Mouse (Mus musculus): ENCODE results near the gene Zfp451. TPM values are rescaled to one million over a fixed set of nuclear protein-coding genes. Genes with fewer than 3 reads are reported as not detected.

Zfp451 gene
- total and polyA plus RNA-seq, 2 experiments from 2014 or later: 29.1 to 67.2 TPM

- H3K27me3 ChIP-seq (ENCODE audit: insufficient read depth, low read length): no peaks in the 10 kb centered on the region
- ATAC-seq: no peak
- no peak for TF ChIP-seq CTCF (IDR thresholded peaks at IDR 0.05; ENCODE audit: low read depth)
- no peaks in the 10 kb centered on the region for H3K9me3 ChIP-seq (ENCODE audit: low read length)
- H3K4me1 ChIP-seq (ENCODE audit: insufficient read depth): peaks cover 9% of the 10 kb centered on the region; the same call in 1 of the 2 replicates
- peak overlapping the region; percentile 87; the same call in 1 of the 2 replicates for H3K9ac ChIP-seq
- 61% methylated on average over 7 of the region's 7 CpGs for WGBS
- no peak for DNase-seq
- H3K36me3 ChIP-seq (ENCODE audit: insufficient read depth): peaks cover 31% of the 10 kb centered on the region
- peak overlapping the region; percentile 57 for H3K4me2 ChIP-seq (ENCODE audit: low read depth)
- H3K27ac ChIP-seq (ENCODE audit: low read depth, low read length): no peak overlapping the region
- peak overlapping the region; percentile 75 for H3K4me3 ChIP-seq (ENCODE audit: low read depth, low read length)
Observed at GRCm38 (mm10) chr1:33721020-33721419, 93.4 kb downstream of the Zfp451 start.

- WGBS: under 1% methylated on average over 41 of the region's 41 CpGs
- Histone ChIP-seq H3K4me3 (ENCODE audit: low read depth, low read length) (peak overlapping the region; percentile 75), H3K9me3 (ENCODE audit: low read length) (no peaks in the 10 kb centered on the region), H3K9ac (peak overlapping the region; percentile 87), H3K4me1 (ENCODE audit: insufficient read depth) (peaks cover 9% of the 10 kb centered on the region; the same call in 1 of the 2 replicates), H3K36me3 (ENCODE audit: insufficient read depth) (peaks cover 23% of the 10 kb centered on the region), H3K27me3 (ENCODE audit: insufficient read depth, low read length) (no peaks in the 10 kb centered on the region), H3K4me2 (ENCODE audit: low read depth) (peak overlapping the region; percentile 57), H3K27ac (ENCODE audit: low read depth, low read length) (peak overlapping the region; percentile 97)
- no peak for TF ChIP-seq CTCF (IDR thresholded peaks at IDR 0.05; ENCODE audit: low read depth)
- DNase-seq: no peak
- peak; percentile 77 for ATAC-seq
Observed at GRCm38 (mm10) chr1:33720231-33720630, 94.2 kb downstream of the Zfp451 start.

GRCm38 (mm10) chr1:33719733-33720225 lies 94.6 kb downstream of the Zfp451 start, which contains the start of gene Rab23:
Rab23 (plus strand) TSS chr1:33719887.
- peak; percentile 97 for ATAC-seq
- 4% methylated on average over 46 of the region's 54 CpGs for WGBS

GRCm38 (mm10) chr1:33717636-33718035 lies 96.8 kb downstream of the Zfp451 start:
- Histone ChIP-seq H3K27me3 (ENCODE audit: insufficient read depth, low read length) (no peaks in the 10 kb centered on the region), H3K4me3 (ENCODE audit: low read depth, low read length) (no peak overlapping the region), H3K4me1 (ENCODE audit: insufficient read depth) (peaks cover 9% of the 10 kb centered on the region; the same call in 1 of the 2 replicates), H3K4me2 (ENCODE audit: low read depth) (no peak overlapping the region), H3K9ac (no peak overlapping the region), H3K36me3 (ENCODE audit: insufficient read depth) (0 out of 2 replicates have a peak, but pooled peaks cover 6% of the 10 kb centered on the region), H3K9me3 (ENCODE audit: low read length) (no peaks in the 10 kb centered on the region), H3K27ac (ENCODE audit: low read depth, low read length) (no peak overlapping the region)
- ATAC-seq: no peak
- DNase-seq: no peak
- 95% methylated on average over 1 of the region's 1 CpGs for WGBS
- no peak for TF ChIP-seq CTCF (IDR thresholded peaks at IDR 0.05; ENCODE audit: low read depth)

More at GRCm38 (mm10) chr1:33719733-33720225, 94.6 kb downstream of the Zfp451 start, which contains the start of gene Rab23:
- peak; percentile 95 for DNase-seq
- TF ChIP-seq CTCF (IDR thresholded peaks at IDR 0.05; ENCODE audit: low read depth): no peak
- H3K9ac ChIP-seq: peak within 1 kb of the TSS; percentile 87
- H3K4me2 ChIP-seq (ENCODE audit: low read depth): peak within 1 kb of the TSS; percentile 57
- H3K27ac ChIP-seq (ENCODE audit: low read depth, low read length): peak within 1 kb of the TSS; percentile 97
- peak within 1 kb of the TSS; percentile 75 for H3K4me3 ChIP-seq (ENCODE audit: low read depth, low read length)
- peaks cover 9% of the 10 kb centered on the region; the same call in 1 of the 2 replicates for H3K4me1 ChIP-seq (ENCODE audit: insufficient read depth)
- peaks cover 19% of the 10 kb centered on the region for H3K36me3 ChIP-seq (ENCODE audit: insufficient read depth)
- no peaks in the 10 kb centered on the region for H3K9me3 ChIP-seq (ENCODE audit: low read length)
- H3K27me3 ChIP-seq (ENCODE audit: insufficient read depth, low read length): no peaks in the 10 kb centered on the region

GRCm38 (mm10) chr1:33714796-33715195 lies 99.6 kb downstream of the Zfp451 start:
- H3K4me2 ChIP-seq (ENCODE audit: low read depth): no peak overlapping the region
- no peak overlapping the region for H3K9ac ChIP-seq
- no peak for TF ChIP-seq CTCF (IDR thresholded peaks at IDR 0.05; ENCODE audit: low read depth)
- no peaks in the 10 kb centered on the region for H3K4me1 ChIP-seq (ENCODE audit: insufficient read depth)
- WGBS: 8% methylated on average over 10 of the region's 10 CpGs
- H3K36me3 ChIP-seq (ENCODE audit: insufficient read depth): no peaks in the 10 kb centered on the region
- no peaks in the 10 kb centered on the region for H3K27me3 ChIP-seq (ENCODE audit: insufficient read depth, low read length)
- H3K27ac ChIP-seq (ENCODE audit: low read depth, low read length): no peak overlapping the region
- no peak overlapping the region for H3K4me3 ChIP-seq (ENCODE audit: low read depth, low read length)
- no peaks in the 10 kb centered on the region for H3K9me3 ChIP-seq (ENCODE audit: low read length)
- ATAC-seq (no peak; the same call in 1 of the 2 replicates), DNase-seq (no peak)

- H3K4me3 ChIP-seq (ENCODE audit: low read depth, low read length): no peak overlapping the region
- H3K4me2 ChIP-seq (ENCODE audit: low read depth): no peak overlapping the region
- no peaks in the 10 kb centered on the region for H3K4me1 ChIP-seq (ENCODE audit: insufficient read depth)
- DNase-seq (no peak), ATAC-seq (no peak)
- H3K9ac ChIP-seq: no peak overlapping the region
- H3K27ac ChIP-seq (ENCODE audit: low read depth, low read length): no peak overlapping the region
- no peaks in the 10 kb centered on the region for H3K27me3 ChIP-seq (ENCODE audit: insufficient read depth, low read length)
- H3K36me3 ChIP-seq (ENCODE audit: insufficient read depth): no peaks in the 10 kb centered on the region
- H3K9me3 ChIP-seq (ENCODE audit: low read length): no peaks in the 10 kb centered on the region
- 93% methylated on average over 5 of the region's 5 CpGs for WGBS
- no peak for TF ChIP-seq CTCF (IDR thresholded peaks at IDR 0.05; ENCODE audit: low read depth)
Observed at GRCm38 (mm10) chr1:33712026-33712425, 102.4 kb downstream of the Zfp451 start.

Other genes starting within 250 kb of the Zfp451 start
- gene Prim2, start 144.8 kb downstream of the Zfp451 start, total RNA-seq (2014; rRNA removed): 26.9 and 33.4 TPM in 2 replicates
- gene Prim2, start 144.8 kb downstream of the Zfp451 start, polyA plus RNA-seq (2015; fragmentation: Nextera tagmentation; extraction: Ambion mirVana): 17.8 and 18.3 TPM in 2 replicates
- gene Rab23, start 94.7 kb downstream of the Zfp451 start, total RNA-seq (2014; rRNA removed): 9.0 and 13.8 TPM in 2 replicates
- 21.1 and 25.4 TPM in 2 replicates for gene Rab23, start 94.7 kb downstream of the Zfp451 start, polyA plus RNA-seq (2015; fragmentation: Nextera tagmentation; extraction: Ambion mirVana)
- gene Bag2, start 56.8 kb downstream of the Zfp451 start, total RNA-seq (2014; rRNA removed): 26.5 and 33.1 TPM in 2 replicates
- 27.6 and 29.0 TPM in 2 replicates for gene Bag2, start 56.8 kb downstream of the Zfp451 start, polyA plus RNA-seq (2015; fragmentation: Nextera tagmentation; extraction: Ambion mirVana)
- gene Bend6, start 93.2 kb upstream of the Zfp451 start, total RNA-seq (2014; rRNA removed): 124 and 153 TPM in 2 replicates
- gene Bend6, start 93.2 kb upstream of the Zfp451 start, polyA plus RNA-seq (2015; fragmentation: Nextera tagmentation; extraction: Ambion mirVana): 96.7 and 111 TPM in 2 replicates
- 127 and 134 TPM in 2 replicates for gene Dst, start 93.6 kb upstream of the Zfp451 start, total RNA-seq (2014; rRNA removed)
- gene Dst, start 93.6 kb upstream of the Zfp451 start, polyA plus RNA-seq (2015; fragmentation: Nextera tagmentation; extraction: Ambion mirVana): 16.3 and 23.1 TPM in 2 replicates

All from forebrain, postnatal 0 days (tissue).